Mouse (Mus musculus) lung, postnatal 4 days (tissue): ENCODE data around the gene Txk.

ENCODE experiments used
- DNase-seq, 2 experiments: peaks; one replicate each; pipeline ENCODE4 v3.0.0; 2021

Txk gene

DNA sequence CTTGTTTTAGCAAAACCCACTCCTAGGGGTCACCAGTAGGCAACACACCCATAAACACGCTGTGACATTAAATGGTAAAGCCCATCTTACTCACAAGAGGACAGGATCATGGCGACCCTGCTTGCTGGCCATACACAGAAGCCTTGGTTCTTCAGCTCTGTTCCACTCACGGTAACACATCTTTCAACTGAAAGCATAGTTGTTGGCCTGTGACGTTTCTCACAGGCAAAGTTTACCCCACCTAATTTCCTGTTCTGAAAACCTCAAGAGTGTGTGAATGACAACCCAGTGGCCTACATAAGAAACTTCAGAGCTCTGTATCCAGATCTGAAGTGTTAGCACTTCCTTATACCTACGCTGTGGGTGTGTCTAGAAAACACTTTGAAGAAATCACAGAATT lies at the start of gene Txk:
Gene Txk, minus strand, starts transcription at position 193 of the 400 bp plus-strand sequence.
- DNase-seq = no peak

DNA sequence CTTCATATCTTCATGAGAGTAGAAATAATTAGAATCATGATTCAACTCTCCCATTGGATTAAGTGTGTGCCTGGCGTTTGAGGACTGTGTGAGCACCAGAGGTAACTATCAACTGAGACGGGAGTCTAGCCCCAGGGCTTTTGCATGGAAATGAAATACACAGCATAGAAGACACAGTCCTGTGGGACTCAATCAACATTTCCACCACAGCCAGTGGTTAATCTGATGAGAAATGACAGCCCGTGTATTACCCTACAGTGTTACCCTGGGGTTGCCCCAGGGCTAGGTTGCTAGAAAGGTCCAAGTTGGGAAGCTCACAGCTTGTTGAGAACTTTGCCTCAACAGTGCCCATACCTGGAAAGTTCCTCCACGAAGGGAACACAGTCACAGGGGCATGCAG lies 46.0 kb upstream of the Txk start:
- no peak for DNase-seq

DNA sequence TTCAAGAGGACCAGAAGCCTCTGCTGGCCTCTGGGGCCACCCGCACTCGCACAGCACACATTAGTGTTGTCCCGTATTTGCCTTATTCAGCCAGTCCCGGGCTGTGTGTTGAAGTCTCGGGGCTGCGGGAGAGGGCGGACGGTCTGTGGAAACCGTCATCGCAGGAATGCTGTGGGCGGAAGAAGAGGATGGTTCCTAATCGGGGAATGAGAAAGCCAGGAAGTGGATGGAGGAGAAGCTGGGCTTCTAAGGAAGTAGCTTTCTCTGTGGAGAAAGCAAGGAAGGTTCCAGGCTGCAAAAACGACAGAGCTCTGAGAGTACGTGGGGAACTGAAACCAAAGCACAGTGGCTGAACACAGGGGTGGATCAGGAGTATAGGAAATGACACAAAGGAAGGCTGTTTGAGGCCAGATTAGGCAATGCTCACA lies 43.6 kb upstream of the Txk start:
- DNase-seq = peak; percentile 52 to 59

DNA sequence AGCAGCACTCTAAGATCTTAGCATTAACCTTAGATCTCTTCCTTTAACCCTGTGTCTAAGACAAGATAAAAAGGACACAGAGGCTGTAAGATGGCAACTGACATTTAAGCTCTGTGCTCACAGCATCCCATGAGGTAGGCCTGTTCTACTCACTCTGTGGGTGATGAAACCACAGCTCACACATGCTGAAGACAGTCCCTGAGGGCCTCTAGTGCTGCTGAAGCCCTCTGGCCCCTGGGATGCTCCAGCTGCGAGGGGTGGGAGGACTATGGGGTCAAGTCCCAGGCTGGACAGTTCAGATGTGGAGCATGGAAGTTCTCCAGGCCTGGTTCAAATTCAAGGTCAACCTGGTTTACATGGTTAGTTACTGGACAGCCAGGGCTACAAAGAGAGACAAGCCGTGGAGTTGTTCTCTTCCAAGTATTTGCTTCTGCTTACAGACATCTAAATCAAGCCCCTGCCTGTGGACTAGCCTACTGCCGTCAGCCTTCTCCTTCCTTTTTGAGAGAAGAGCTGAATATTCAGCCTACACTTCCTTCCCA lies 40.8 kb upstream of the Txk start:
- DNase-seq = no peak

DNA sequence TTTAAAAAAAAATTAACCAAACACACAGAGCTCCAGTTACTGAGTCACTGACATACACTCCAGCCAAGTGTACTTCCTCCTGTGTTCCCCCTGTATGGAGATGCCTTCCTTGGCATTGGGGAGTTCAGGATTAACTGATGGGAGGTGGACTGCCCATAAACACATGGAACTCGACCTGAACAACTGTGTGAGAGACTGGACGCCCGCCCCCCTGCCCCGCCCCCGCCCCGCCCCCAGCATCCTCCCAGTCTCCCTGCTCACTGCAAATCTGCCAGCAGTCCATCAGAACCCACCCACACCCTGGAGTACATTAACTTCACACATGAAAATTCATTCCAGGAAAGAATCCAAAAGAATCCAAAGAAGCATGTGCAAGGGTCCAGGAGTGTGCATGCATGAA lies 39.2 kb upstream of the Txk start:
- no peak for DNase-seq

DNA sequence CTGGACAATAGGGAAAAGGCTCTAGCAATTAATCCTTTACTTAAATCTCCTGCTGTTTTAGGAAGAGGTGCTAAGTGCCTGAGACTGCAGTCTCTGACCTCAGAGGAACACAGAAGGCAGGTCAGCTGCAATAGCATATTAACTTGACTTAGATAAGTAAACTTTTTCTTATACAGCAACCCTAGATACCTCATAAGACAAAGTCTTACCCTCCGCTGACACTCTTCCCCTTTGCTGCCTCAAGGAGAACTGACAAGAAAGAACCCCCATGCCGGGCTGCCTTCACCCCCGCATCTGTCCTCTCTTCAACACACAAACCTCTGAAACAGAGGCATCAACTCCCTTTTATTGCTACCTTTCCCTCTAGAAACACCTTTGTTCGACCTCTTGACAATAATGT lies 38.8 kb upstream of the Txk start:
- DNase-seq = no peak

DNA sequence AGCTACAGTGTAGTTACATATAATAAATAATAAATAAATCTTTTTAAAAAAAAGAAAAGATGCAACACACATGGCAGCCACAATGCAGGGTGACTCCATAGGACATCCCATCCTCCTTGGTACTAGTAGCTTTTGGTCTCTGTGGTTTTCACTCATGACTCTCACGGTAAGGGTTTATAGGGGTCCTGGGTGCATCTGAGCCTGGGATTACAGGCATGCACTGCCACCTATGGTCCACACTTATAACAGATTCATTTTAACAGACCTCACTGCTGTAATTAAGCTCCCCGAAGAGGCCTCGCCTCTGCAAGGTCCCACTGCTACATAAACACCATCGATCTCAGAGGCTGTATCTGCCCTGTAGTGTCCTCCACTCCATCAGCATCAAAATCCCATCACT lies 32.9 kb upstream of the Txk start:
- DNase-seq = no peak

DNA sequence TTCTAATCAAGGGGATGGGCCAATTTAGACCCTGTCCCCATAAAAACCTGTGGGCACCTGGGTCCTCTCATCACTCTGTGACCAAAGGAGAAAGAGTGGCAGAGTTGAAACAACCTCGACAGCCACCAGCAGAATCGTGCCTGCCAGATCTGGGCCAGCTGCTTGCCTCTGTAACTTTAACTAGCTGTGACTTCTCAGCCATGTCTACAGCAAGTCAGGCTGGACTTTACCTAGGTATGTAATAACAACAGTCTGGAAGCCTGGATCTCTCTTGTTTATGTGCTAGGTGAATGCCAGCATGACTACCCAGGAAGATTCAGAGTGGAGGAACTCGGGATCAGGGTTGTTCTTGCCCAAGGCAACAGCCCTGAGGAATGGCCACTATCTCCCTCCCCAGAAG lies 32.1 kb upstream of the Txk start:
- DNase-seq = no peak

DNA sequence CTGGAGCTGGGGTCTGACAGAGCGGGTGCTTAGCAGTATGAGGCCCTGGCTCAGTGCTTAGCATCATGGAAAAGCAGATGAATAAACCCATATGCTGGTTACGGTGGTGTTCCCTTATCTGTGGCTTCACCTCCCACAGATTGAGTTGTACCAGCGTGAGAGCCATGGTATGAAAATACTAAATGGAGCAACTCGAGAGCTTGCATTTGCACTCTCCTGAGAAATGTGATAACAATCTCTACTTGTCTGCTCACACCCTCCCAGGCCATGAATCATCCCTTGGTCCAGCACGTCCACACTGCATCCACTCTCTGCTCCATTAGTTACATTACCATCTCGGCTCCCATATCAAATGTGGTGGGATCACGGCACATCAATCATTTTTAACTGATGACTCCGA lies 31.4 kb upstream of the Txk start:
- no peak for DNase-seq

DNA sequence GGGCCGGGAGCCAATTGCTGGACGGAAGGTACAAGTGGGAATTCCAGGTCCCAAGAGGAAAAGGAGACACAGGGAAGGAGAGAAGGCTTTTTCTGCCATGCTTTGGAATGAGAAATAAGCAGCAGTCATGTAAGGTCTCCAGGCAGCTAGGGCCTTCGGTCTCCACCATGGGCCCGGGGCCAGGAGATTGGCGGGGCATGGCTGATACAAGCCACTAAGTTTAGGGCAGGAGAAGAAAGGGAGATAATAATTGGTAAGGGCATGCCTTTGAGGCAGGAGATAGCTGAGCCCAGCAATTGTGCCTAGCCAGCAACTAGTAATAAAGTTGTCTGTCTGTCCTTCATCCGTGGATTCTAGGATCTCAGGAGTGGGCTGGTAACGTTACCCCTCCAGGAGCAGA lies 30.5 kb upstream of the Txk start:
- no peak for DNase-seq

DNA sequence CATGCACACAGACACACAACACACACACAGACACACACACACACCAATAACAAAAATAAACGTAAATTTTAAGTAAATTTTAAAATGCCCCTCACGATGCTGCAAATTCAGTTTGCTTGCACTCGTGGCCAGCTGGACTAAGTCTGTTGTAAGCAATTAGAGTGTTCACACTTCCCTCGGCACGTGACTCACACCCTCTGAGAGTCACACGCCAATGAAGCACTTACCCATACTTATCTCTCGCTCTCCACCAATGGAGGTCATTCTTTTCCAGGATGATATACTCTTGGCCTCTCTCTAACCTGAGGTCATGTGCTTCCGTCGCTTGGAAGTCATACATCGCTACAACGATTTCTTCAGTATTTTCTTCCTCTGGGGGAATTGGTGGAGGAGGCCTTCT lies 29.2 kb upstream of the Txk start:
- no peak for DNase-seq

DNA sequence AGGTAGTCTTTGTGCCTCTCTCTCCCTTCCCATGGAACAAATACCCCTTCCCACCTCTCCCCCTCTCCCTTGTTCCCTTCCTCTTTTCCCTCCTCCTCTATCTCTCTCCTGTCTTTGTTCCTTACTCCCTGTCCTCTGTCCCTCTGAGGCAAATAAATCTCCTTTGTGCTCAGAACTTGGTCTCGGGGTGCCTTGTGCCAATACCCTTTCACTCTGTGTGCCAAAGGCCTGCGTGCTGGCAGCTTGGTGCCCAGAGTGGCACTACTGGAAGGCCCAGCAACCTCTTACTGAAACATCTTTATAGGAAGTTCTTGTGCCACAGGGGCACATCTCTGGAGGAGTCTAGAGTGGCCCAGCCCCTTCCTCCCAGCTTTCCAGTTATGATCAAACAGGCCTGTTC lies 24.0 kb upstream of the Txk start:
- DNase-seq = no peak

DNA sequence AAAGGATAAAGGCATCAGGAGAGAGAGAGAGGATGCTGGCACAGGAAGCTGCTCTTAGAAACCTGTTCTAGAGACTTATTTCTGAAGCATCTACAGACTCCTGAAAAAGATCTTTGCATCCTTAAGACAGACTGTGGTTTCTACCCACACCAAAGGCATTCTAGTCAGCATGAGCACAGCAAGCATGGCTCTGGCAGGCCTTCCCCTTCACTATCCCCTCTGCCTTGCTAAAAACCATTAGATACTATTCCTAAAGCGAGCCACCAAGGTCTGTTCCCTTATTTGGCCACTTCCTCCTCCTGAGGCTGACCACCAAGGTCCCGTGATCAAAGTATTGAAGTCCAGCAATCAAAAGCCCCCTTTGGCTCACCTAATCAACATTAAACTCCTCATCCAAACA lies 23.6 kb upstream of the Txk start:
- no peak for DNase-seq

DNA sequence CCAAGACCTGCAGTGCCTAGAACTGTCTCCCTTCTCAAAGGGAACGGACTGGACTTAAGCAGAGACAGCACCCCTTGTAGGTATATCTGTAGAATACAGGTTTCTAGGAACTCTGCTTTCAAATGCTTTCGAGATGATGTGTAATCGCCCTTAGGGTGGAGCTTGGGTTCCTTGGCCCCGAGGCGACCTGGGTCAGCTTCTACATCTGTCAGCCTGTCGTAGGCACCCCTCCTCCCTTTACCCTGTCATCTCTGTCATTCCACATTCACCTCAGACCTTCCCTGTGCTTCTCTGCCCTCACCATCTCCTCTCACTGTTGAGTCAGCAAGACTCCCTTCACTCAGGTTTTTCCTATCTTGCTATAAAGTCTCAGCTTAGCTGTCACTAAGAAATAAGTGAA lies 17.3 kb upstream of the Txk start:
- DNase-seq = no peak

DNA sequence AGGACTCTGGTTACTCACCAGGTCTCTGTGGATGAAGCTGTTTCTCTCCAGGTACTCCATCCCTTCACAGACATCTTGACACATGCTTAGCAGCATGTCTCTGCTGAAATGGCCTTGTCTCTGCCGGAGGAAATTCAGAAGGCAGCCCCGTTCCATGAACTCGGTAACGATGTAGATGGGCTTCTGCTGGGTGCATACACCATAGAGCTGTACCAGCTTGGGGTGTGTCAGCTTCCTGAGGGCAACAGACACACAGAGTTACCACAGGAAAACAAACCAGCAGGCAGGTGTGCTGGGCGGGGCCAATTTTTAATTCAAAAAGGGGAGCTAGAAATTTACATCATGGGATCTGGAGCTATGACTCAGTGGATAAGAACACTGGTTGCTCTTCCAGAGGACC lies 11.0 kb upstream of the Txk start:
- DNase-seq = no peak

DNA sequence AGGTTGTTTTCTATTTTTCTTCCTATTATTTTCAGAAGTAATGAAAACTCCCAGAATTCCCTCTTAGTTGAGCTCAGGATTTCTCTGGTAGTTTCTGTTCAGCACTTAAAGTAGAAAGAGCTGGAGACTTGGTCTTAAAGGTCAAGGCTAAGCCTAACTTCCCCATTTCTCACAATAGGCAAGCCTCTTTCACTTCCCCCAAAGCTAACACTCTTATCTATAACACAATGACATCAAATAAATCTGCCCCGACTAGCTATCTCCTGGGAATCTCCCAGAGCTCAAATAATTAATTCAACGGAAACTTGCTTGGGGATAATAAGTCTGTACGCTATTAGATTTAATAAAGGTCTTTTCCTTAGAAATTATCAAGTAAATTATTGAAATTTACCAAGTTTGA lies 10.4 kb upstream of the Txk start:
- no peak for DNase-seq

DNA sequence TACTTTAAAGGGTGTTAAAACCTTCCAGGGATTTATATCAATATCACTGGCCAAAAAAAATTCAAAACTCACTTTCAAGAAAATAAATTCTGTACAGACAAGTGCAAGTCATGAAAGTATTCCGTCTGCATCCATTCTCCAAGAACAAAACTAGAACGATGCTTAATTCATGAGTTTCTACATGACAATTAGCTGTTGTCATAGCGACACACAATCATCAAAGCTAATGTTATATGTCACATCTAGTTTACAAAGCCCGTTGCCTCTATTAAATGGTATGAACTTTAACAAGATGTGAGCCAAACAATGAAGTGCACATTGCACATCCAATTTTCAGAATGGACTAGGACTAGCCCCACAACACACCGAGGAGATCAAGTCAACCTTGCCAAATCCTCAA lies 9.2 kb upstream of the Txk start:
- no peak for DNase-seq

DNA sequence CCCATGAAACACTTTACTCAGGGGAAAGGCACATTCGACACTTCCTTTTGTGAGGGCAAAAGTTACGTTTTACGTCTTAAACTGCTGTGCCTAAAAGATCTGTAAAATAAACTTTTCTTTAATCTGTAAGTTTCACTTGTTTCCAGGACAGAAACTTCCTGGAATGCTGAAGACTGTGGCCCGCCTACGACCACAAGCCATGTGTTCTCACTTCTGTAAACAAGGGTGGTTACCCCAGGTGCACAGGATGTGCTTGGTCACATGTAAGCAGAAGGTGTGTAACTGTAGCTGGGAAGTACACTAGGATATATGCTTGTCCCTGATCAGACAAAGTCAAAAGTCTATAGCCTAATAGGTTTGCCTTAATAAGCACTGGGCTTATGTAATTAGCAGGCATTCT lies 8.7 kb upstream of the Txk start:
- no peak for DNase-seq

DNA sequence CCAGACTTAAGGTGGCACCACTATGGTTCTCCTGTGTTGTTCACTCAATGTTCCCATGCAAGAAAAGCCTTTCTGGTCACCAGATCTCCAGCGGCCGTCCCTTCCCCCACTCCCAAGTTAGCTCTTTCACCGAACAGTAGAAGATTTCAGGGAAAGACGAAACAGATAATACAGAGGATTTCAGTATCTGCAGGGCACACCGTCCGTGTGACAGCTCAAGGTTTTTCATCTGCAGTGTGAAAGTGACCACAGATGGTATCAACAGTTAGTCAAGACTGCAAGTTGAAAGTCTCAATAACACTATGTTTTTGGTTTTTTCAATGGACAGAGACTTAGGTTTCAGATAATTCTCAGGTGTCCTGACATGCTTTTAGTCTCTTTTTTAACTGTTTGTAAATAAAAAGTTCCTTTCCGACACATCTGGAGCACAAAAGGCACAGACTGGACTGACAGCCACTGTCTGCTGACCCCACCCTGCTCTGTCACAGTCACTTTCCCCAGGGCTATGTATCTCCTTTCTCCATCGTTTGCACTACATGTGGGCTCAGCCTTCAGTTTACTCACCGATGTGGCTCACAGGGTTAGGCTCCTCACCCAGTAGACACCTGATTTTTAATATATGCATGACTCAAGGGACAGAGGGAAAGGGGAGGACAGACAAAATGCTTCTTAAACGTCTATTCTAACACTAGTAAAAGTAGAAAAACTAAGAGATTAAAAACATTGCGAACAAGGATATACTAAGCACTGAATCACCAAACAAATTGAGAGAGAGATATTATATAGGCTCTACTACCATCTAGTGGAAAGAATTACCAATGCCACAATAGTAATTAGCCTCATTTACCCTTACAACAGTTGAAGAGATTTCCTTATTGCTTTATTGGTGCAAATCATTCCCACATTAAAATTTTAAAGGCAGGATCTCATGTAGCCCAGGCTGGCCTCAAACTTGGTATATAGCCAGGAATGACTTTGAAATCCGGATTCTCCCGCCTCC lies 6.6 kb upstream of the Txk start:
- no peak for DNase-seq

DNA sequence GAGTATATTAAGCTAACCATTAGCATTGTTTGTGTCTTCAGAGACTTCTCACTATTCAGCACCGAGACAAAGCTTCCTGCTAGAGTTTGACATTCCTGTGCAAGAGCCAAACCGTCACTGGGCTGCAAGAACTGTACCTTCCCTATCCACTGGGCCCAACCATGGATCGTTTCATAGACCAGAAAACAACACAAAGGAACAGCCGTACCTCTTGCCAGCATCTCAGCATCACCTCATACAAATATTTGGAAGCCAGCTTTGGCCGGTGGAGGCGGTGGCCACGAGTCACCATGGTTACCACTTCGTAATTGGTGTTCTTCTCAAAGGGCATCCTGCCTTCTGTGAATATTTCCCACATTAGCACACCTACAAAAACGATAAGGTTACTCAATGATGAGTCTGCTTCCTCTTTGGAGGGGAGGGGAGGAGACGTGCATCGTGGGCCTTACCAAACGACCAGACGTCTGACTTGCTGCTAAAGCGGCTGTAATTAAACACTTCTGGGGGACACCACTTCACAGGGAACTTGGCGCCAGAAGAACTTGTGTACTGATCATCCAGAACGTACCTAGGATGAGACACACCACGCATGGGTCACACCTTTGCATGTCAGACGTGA lies 4.7 kb upstream of the Txk start:
- no peak for DNase-seq

DNA sequence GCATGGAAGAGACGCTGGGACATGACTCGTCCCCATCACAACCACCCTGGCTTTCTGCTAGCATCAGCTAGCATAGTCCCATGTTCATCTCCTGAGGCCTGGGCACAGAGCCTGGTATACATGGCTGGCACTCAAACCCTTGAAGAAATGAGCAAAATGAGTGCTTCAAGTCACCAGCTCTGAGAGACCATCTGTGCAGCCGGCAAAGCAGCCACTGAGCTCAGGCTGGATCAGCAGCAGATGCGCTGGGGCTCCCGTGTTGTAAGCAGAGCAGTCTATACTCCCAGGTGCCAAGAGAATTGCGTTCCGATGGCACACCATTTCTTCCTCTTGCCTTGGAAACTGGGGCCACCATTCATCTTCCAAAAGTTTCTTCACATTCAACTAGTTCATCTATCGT lies 3.4 kb upstream of the Txk start:
- DNase-seq = no peak

DNA sequence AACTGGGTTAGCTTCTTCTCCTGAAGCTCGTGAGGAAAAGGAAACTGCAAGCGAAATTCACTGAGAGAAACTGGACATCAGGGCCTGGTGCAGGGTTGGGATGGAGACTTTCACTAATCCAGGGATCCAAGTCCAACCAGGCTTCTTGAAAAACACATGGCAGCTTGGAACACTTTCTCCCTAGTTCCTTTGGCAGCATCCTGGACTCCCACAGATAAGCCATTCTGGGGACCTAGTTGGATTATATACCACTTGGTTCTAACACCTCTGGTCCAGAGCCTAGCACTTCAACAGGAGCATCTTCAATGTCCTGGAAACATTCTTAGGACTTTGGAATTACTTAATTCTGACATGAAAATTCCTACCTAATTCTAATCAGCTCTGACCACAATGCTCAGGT lies 2.5 kb upstream of the Txk start:
- DNase-seq = no peak

DNA sequence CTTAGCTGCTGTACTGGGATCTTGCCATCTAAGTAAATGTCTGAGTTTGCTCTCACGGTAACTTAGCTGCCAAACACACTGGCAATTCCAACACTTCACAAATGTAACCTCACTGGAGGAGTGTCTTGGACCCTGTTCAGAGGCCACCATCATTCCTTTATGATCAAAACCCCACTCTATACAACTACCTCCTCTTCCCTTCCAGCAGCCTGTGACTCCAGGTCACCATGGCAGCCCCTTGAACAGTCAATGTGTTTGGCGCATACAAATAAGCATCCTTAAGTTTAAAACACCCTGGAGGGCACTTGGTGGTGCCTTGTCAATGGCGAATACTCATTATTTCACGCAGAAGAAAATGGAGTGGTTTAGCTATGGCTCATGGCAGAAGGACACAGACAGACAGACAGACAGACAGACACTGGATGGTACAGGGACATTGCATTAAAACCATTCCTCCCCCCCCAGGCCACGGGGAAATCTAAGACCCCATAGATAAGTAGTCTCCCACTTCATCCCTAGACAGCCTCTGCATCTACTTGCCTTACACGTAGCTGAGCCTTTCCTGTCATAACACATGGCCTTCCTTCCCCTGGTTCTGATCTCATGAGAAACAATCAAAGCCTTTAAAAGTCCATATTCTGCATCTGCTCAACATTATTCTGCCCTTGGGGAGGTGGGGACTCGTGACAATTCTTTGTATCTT lies 1.4 kb downstream of the Txk start:
- DNase-seq = no peak

DNA sequence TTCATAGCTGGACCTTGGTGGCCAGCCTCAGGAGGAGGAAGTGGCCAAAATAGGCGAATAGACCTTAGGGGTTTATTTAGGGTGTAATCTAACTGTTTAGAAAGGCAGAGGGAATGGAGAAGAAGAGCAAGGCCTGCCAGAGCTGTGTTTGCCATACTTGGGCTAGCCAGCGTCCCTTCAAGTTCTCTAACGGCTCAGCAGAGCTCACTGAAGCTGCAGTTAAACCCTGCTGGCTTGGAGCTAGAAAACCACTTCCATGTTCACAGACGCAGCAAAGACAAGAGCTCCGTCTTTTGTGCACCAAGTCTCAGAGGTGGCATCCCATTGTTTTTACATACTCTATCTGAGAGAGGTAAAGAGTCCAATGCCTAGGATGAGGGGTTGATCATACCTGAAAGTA lies 2.4 kb downstream of the Txk start:
- no peak for DNase-seq
